Mouse (Mus musculus): ENCODE results near the gene Siah1a. TPM values are rescaled to one million over a fixed set of nuclear protein-coding genes. Genes with fewer than 3 reads are reported as not detected.

The Siah1a gene
- polyA plus RNA-seq (2014; fragmentation: Illumina TruSeq; extraction: RNeasy Lipid Tissue Mini Kit (QIAGEN cat#74804); ENCODE audit: low read depth, low replicate concordance), result 18.9 TPM

GRCm38 (mm10) chr8:86745221-86745934, at the start of gene Siah1a, which contains the start of gene Gm10638:
Gene Siah1a (minus strand): TSS chr8:86745934.
Gene Gm10638 (plus strand): TSS chr8:86745699.

Other genes with a start within 250 kb of the Siah1a start
- gene Abcc12, start 165.2 kb downstream of the Siah1a start, polyA plus RNA-seq (2014; fragmentation: Illumina TruSeq; extraction: RNeasy Lipid Tissue Mini Kit (QIAGEN cat#74804); ENCODE audit: low read depth, low replicate concordance), result not detected
- gene Lonp2, start 121.9 kb downstream of the Siah1a start, polyA plus RNA-seq (2014; fragmentation: Illumina TruSeq; extraction: RNeasy Lipid Tissue Mini Kit (QIAGEN cat#74804); ENCODE audit: low read depth, low replicate concordance), result 86.1 TPM
- 2.0 TPM for gene Gm10638, start 235 bp downstream of the Siah1a start, polyA plus RNA-seq (2014; fragmentation: Illumina TruSeq; extraction: RNeasy Lipid Tissue Mini Kit (QIAGEN cat#74804); ENCODE audit: low read depth, low replicate concordance)
- gene N4bp1, start 139.3 kb upstream of the Siah1a start, polyA plus RNA-seq (2014; fragmentation: Illumina TruSeq; extraction: RNeasy Lipid Tissue Mini Kit (QIAGEN cat#74804); ENCODE audit: low read depth, low replicate concordance), result 15.4 TPM

Measured in heart, adult 10 weeks (tissue).